ENCODE assay signal across 11 mouse cellular contexts in genomic region chr11:107138633-107139032, GRCm38 (mm10). TPM values are rescaled to one million over a fixed set of nuclear protein-coding genes. Genes with fewer than 3 reads are reported as not detected.
A peak's percentile ranks its signal among the peaks of the same experiment; 100 is the strongest.
DNase-seq lines count a peak whose midpoint lies in the region; ATAC-seq lines count a peak whose summit lies in the region.
"Had no signal": no experiment of that assay in that cellular context is flagged by ENCODE, and none has a peak within 500 bp of the region (broad histone marks: within the 10 kb centered on the region; RNA-seq: fewer than 3 reads in every experiment).

No protein-coding gene starts in this region.

- no peak overlapping the region for H3K4me2 ChIP-seq in hindbrain, embryonic 11.5 days (replicated peaks; ENCODE audit: low read depth, low read length)
- no peak overlapping the region for H3K4me2 ChIP-seq in hindbrain, embryonic 12.5 days (replicated peaks)
- H3K4me2 ChIP-seq in neural tube, embryonic 15.5 days = no peak overlapping the region
- H3K4me2 ChIP-seq: hindbrain, embryonic 15.5 days; limb, embryonic 15.5 days; neural tube, embryonic 12.5 days had no signal

- no peaks in the 10 kb centered on the region for H3K9me3 ChIP-seq in hindbrain, embryonic 11.5 days (ENCODE audit: control insufficient read depth, low read length)
- H3K9me3 ChIP-seq in hindbrain, embryonic 12.5 days (replicated peaks) = no peaks in the 10 kb centered on the region
- H3K9me3 ChIP-seq in neural tube, embryonic 15.5 days (replicated peaks) = no peaks in the 10 kb centered on the region
- H3K9me3 ChIP-seq: hindbrain, embryonic 15.5 days; limb, embryonic 15.5 days; neural tube, embryonic 12.5 days had no signal

- no peak overlapping the region for H3K27ac ChIP-seq in hindbrain, embryonic 11.5 days (ENCODE audit: low read depth, low read length)
- H3K27ac ChIP-seq in hindbrain, embryonic 12.5 days = no peak overlapping the region
- no peak overlapping the region for H3K27ac ChIP-seq in neural tube, embryonic 15.5 days (replicated peaks)
- H3K27ac ChIP-seq: hindbrain, embryonic 15.5 days; limb, embryonic 15.5 days; neural tube, embryonic 12.5 days had no signal

- H3K36me3 ChIP-seq in hindbrain, embryonic 11.5 days (ENCODE audit: control insufficient read depth, insufficient read depth, low read length) = no peaks in the 10 kb centered on the region
- no peaks in the 10 kb centered on the region for H3K36me3 ChIP-seq in hindbrain, embryonic 12.5 days
- H3K36me3 ChIP-seq in neural tube, embryonic 15.5 days = no peaks in the 10 kb centered on the region
- H3K36me3 ChIP-seq: hindbrain, embryonic 15.5 days; limb, embryonic 15.5 days; neural tube, embryonic 12.5 days had no signal

- no peaks in the 10 kb centered on the region for H3K4me1 ChIP-seq in hindbrain, embryonic 11.5 days (replicated peaks; ENCODE audit: control insufficient read depth, insufficient read depth, low read length)
- no peaks in the 10 kb centered on the region for H3K4me1 ChIP-seq in hindbrain, embryonic 12.5 days
- no peaks in the 10 kb centered on the region for H3K4me1 ChIP-seq in neural tube, embryonic 15.5 days
- H3K4me1 ChIP-seq: hindbrain, embryonic 15.5 days; limb, embryonic 15.5 days; neural tube, embryonic 12.5 days had no signal

- WGBS in hindbrain, embryonic 11.5 days = 80% methylated on average over 3 of the region's 3 CpGs
- whole genome bisulfite sequencing in hindbrain, embryonic 12.5 days = 78% methylated on average over 3 of the region's 3 CpGs
- WGBS in neural tube, embryonic 15.5 days = 86% methylated on average over 3 of the region's 3 CpGs

- DNase-seq in hindbrain, embryonic 11.5 days (ENCODE audit: low spot score) = peak; percentile 19
- DNase-seq in A20 (ENCODE audit: low read depth, low spot score) = peak; percentile 73
- peak; percentile 71 for DNase-seq in ES-CJ7 (ENCODE audit: low read depth, low spot score)
- peak; percentile 36 to 55 for DNase-seq in natural killer cell, adult 2 months (ENCODE audit: low spot score in 2 of 2)
- no peak for DNase-seq in ovary, postnatal 10 days (ENCODE audit: low spot score)
- DNase-seq in urinary bladder, adult 18-20 months (ENCODE audit: low spot score in 2 of 2) = no peak

- no peak overlapping the region for H3K9ac ChIP-seq in hindbrain, embryonic 11.5 days (ENCODE audit: low read depth, low read length)
- H3K9ac ChIP-seq in hindbrain, embryonic 12.5 days = no peak overlapping the region
- H3K9ac ChIP-seq in neural tube, embryonic 15.5 days (replicated peaks) = no peak overlapping the region
- H3K9ac ChIP-seq: hindbrain, embryonic 15.5 days; limb, embryonic 15.5 days; neural tube, embryonic 12.5 days had no signal

- H3K27me3 ChIP-seq in hindbrain, embryonic 11.5 days (ENCODE audit: control insufficient read depth, insufficient read depth, low read length) = no peaks in the 10 kb centered on the region
- H3K27me3 ChIP-seq in hindbrain, embryonic 12.5 days = no peaks in the 10 kb centered on the region
- H3K27me3 ChIP-seq in neural tube, embryonic 15.5 days (replicated peaks) = no peaks in the 10 kb centered on the region
- H3K27me3 ChIP-seq: hindbrain, embryonic 15.5 days; limb, embryonic 15.5 days; neural tube, embryonic 12.5 days had no signal

- no peak for ATAC-seq in hindbrain, embryonic 11.5 days (ENCODE audit: low FRiP score)
- no peak for ATAC-seq in hindbrain, embryonic 12.5 days (ENCODE audit: low FRiP score)
- ATAC-seq in neural tube, embryonic 15.5 days (ENCODE audit: low FRiP score) = no peak

- H3K4me3 ChIP-seq in hindbrain, embryonic 11.5 days (ENCODE audit: low read depth, low read length) = no peak overlapping the region
- no peak overlapping the region for H3K4me3 ChIP-seq in hindbrain, embryonic 12.5 days
- no peak overlapping the region for H3K4me3 ChIP-seq in neural tube, embryonic 15.5 days (replicated peaks)
- H3K4me3 ChIP-seq: hindbrain, embryonic 15.5 days; limb, embryonic 15.5 days; neural tube, embryonic 12.5 days had no signal

RNA-seq across cellular contexts. Expression of gene Bptf, which starts 6.7 kb away (rescaled TPM):
- 40.8 and 55.1 TPM in 2 replicates for polyA plus RNA-seq in hindbrain, embryonic 11.5 days (2014; fragmentation: Nextera tagmentation; extraction: Ambion mirVana)
- polyA plus RNA-seq in hindbrain, embryonic 12.5 days (2016; fragmentation: Nextera tagmentation; extraction: Ambion mirVana) = 38.5 and 41.0 TPM in 2 replicates
- 26.6 and 27.5 TPM in 2 replicates for polyA plus RNA-seq in neural tube, embryonic 15.5 days (2015; fragmentation: Nextera tagmentation; extraction: Ambion mirVana)

RNA-seq across cellular contexts. Expression of gene Nol11, which starts 50.5 kb away (rescaled TPM):
- polyA plus RNA-seq in hindbrain, embryonic 11.5 days (2014; fragmentation: Nextera tagmentation; extraction: Ambion mirVana) = 65.8 and 76.3 TPM in 2 replicates
- polyA plus RNA-seq in hindbrain, embryonic 12.5 days (2016; fragmentation: Nextera tagmentation; extraction: Ambion mirVana) = 57.1 and 62.1 TPM in 2 replicates
- polyA plus RNA-seq in neural tube, embryonic 15.5 days (2015; fragmentation: Nextera tagmentation; extraction: Ambion mirVana) = 46.0 and 46.1 TPM in 2 replicates

Comparison
In these comparisons a context has a peak if more than half of its experiments do, and no peak if none do; other contexts are left out.
1. DNase-seq: peak in hindbrain, embryonic 11.5 days (single experiment), A20 (single experiment), ES-CJ7 (single experiment) and natural killer cell, adult 2 months (2 of 2); none in ovary, postnatal 10 days (single experiment) and urinary bladder, adult 18-20 months (0 of 2).